Mouse (Mus musculus): ENCODE results near the gene Tcp10a. TPM values are rescaled to one million over a fixed set of nuclear protein-coding genes. Genes with fewer than 3 reads are reported as not detected.
"Not testable (repeated sequence)": the region's sequence is repeated elsewhere in the genome, so short reads cannot be mapped to it uniquely, and the experiment has no call there.

Gene Tcp10a
- polyA plus RNA-seq (2015; fragmentation: Nextera tagmentation; extraction: Ambion mirVana): not detected in 2 replicates

DNA sequence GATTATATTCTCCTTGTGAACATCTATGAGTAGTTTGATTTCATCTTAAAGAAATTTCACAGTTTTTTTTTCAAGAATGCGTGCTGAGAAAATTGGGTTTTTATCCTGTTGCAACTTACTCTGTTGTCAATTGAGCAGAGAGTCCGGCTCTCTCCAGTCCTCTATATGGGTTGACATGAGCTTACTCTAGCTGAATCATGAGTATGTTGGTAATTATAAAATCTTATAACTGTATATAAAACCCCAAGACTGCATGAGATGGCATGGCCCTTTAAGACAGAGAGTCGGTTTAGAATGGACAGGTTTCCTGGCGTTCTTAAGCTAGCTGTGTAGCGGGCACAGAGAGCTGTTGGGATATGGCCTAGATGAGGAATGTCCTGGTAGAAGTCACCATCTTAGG lies at the start of gene Tcp10a:
Gene Tcp10a (plus strand): TSS at position 301 of the 400 bp plus-strand sequence.
- not testable (repeated sequence) for H3K4me2 ChIP-seq; H3K9me3 ChIP-seq (replicated peaks); H3K4me1 ChIP-seq (replicated peaks); H3K27me3 ChIP-seq; ATAC-seq (ENCODE audit: insufficient read depth); H3K27ac ChIP-seq (replicated peaks); H3K9ac ChIP-seq; H3K36me3 ChIP-seq (replicated peaks); H3K4me3 ChIP-seq (replicated peaks)
- 69% methylated on average over 4 of the region's 5 CpGs for WGBS (ENCODE audit: insufficient replicate concordance)

- no peaks in the 10 kb centered on the region for H3K4me1 ChIP-seq (replicated peaks)
- no peak overlapping the region for H3K9ac ChIP-seq
- no peak overlapping the region for H3K4me2 ChIP-seq
- no peak overlapping the region for H3K27ac ChIP-seq (replicated peaks)
- no peak for ATAC-seq (ENCODE audit: insufficient read depth)
- no peak overlapping the region for H3K4me3 ChIP-seq (replicated peaks)
- H3K27me3 ChIP-seq: no peaks in the 10 kb centered on the region
- no peaks in the 10 kb centered on the region for H3K36me3 ChIP-seq (replicated peaks)
- 71% methylated on average over 15 of the region's 15 CpGs for WGBS (ENCODE audit: insufficient replicate concordance)
- H3K9me3 ChIP-seq (replicated peaks): no peaks in the 10 kb centered on the region
These were observed 45.7 kb upstream of the Tcp10a start for GRCm38 (mm10) chr17:7278702-7279242.

DNA sequence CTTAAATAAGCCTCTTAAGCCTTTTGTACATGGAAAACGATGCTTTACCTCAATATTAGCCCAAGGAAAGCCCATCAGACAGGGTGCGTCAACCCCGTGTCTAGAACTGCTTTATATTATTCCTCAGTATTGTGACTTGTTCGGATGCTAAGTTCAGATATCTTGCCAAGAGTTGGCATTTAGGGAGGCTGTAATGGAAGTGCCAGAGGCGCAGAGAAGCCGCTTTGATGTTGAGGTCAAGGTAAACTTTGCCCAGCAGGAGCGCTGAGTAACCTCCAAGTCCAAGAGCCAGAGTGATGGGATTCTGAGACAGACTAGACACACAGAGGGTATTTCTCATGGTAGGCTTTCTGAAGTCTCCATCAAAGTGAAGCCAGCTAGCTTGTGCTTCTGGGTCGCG lies 45.2 kb upstream of the Tcp10a start:
- WGBS (ENCODE audit: insufficient replicate concordance): 73% methylated on average over 9 of the region's 9 CpGs
- Histone ChIP-seq H3K4me1 (replicated peaks) (no peaks in the 10 kb centered on the region), H3K4me3 (replicated peaks) (no peak overlapping the region), H3K27me3 (no peaks in the 10 kb centered on the region), H3K4me2 (no peak overlapping the region), H3K27ac (replicated peaks) (no peak overlapping the region), H3K36me3 (replicated peaks) (no peaks in the 10 kb centered on the region), H3K9ac (no peak overlapping the region), H3K9me3 (replicated peaks) (no peaks in the 10 kb centered on the region)
- ATAC-seq (ENCODE audit: insufficient read depth): no peak

DNA sequence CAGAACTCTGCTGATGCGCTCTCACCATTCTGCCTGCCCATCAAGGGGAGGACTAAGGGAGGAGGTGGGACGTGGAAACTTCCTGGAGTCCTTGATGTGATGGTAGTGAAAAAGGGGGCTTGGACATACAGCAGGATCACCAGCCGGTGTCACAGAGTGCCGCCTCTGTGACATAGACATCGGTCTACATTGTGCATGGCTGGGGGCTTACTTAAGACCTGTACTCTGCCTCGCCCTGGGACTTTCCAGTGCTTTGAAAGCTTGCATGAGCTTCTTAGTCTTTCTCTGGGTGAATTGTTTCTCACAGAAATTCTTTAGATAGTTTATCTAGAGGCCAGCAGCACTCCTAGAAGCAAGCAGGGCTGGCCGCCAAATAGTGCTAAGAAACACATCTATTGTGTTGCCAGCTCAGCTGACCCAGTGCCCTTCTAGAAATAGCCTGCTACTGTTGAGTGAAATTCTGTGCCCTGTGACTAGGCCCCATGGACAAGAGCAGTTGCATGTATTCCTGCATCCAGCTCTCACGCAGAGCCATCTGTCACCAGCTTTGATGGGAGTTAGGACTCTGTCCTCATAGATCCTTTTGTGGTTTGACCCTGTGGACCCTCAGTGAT lies 40.0 kb upstream of the Tcp10a start:
- Histone ChIP-seq H3K4me1 (replicated peaks) (no peaks in the 10 kb centered on the region), H3K9me3 (replicated peaks) (no peaks in the 10 kb centered on the region), H3K4me2 (no peak overlapping the region), H3K27ac (replicated peaks) (no peak overlapping the region), H3K4me3 (replicated peaks) (no peak overlapping the region), H3K9ac (no peak overlapping the region), H3K27me3 (no peaks in the 10 kb centered on the region), H3K36me3 (replicated peaks) (no peaks in the 10 kb centered on the region)
- ATAC-seq (ENCODE audit: insufficient read depth): no peak
- whole genome bisulfite sequencing (ENCODE audit: insufficient replicate concordance): 65% methylated on average over 8 of the region's 8 CpGs

- H3K27ac ChIP-seq (replicated peaks): no peak overlapping the region
- no peaks in the 10 kb centered on the region for H3K9me3 ChIP-seq (replicated peaks)
- 67% methylated on average over 12 of the region's 12 CpGs for WGBS (ENCODE audit: insufficient replicate concordance)
These were observed 39.2 kb upstream of the Tcp10a start for GRCm38 (mm10) chr17:7285292-7285691.

GRCm38 (mm10) chr17:7286422-7287050 lies 37.9 kb upstream of the Tcp10a start:
- Histone ChIP-seq H3K27ac (replicated peaks) (no peak overlapping the region), H3K27me3 (no peaks in the 10 kb centered on the region), H3K4me1 (replicated peaks) (no peaks in the 10 kb centered on the region), H3K4me2 (no peak overlapping the region), H3K4me3 (replicated peaks) (no peak overlapping the region), H3K9ac (no peak overlapping the region), H3K36me3 (replicated peaks) (no peaks in the 10 kb centered on the region), H3K9me3 (replicated peaks) (no peaks in the 10 kb centered on the region)
- WGBS (ENCODE audit: insufficient replicate concordance): 77% methylated on average over 12 of the region's 12 CpGs
- no peak for ATAC-seq (ENCODE audit: insufficient read depth)

More at GRCm38 (mm10) chr17:7285292-7285691, 39.2 kb upstream of the Tcp10a start:
- ATAC-seq (ENCODE audit: insufficient read depth): no peak
- no peak overlapping the region for H3K4me3 ChIP-seq (replicated peaks)
- H3K4me2 ChIP-seq: no peak overlapping the region
- no peaks in the 10 kb centered on the region for H3K4me1 ChIP-seq (replicated peaks)
- no peaks in the 10 kb centered on the region for H3K36me3 ChIP-seq (replicated peaks)
- no peaks in the 10 kb centered on the region for H3K27me3 ChIP-seq
- H3K9ac ChIP-seq: no peak overlapping the region

- no peaks in the 10 kb centered on the region for H3K27me3 ChIP-seq
- whole genome bisulfite sequencing (ENCODE audit: insufficient replicate concordance): 70% methylated on average over 11 of the region's 11 CpGs
- ATAC-seq (ENCODE audit: insufficient read depth): no peak
These were observed 32.3 kb upstream of the Tcp10a start for GRCm38 (mm10) chr17:7292012-7292684.

DNA sequence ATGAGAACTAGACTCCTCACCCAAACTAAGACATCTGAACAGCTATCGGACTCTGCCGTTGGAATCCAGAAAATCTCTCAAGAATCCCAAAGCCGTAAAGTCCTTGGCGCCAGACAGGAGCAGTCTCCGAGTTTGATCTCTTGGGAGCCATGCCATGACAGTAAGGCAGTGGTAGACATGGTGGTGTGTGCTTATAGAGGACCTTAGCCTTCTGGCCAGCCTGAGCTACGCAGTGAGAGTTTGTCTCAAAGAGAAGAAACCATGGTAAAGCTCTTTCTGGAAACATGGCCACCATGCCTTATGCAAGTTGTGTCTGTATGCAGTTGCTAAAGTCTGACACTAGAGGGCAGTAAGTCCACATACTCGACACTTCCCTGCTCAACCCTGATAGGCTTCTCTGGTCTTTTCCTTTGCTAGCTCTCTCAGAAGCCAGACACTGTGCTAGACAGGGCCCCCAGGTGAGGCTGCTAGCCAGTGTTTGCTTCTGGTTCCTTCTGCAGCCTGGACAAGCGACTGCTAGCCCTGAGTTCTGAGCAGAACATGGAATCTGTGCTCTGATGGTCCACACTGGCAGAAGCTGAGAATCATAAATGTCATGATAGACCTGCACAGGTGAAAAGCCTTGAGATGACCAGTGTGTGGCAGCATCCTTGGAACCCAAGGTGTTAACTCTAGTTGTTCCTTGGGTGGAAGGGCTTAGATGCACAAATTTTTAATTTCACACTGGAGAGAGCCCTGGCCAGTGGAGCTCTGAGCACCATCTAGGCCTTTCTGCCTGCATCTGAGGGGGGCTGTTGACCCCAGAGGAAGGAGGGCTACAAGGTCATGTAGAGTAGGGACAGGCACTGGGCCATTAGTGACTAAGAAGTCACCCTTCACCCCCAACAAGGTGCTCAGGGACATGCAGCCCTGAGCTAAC lies 17.9 kb upstream of the Tcp10a start:
- H3K36me3 ChIP-seq (replicated peaks); H3K27me3 ChIP-seq; H3K4me2 ChIP-seq; H3K4me1 ChIP-seq (replicated peaks); H3K9me3 ChIP-seq (replicated peaks); H3K27ac ChIP-seq (replicated peaks); H3K9ac ChIP-seq; H3K4me3 ChIP-seq (replicated peaks): not testable (repeated sequence)
- 44% methylated on average over 8 of the region's 8 CpGs for WGBS (ENCODE audit: insufficient replicate concordance)
- ATAC-seq (ENCODE audit: insufficient read depth): peak; percentile 31; the same call in 1 of the 2 replicates

More at GRCm38 (mm10) chr17:7292012-7292684, 32.3 kb upstream of the Tcp10a start:
- H3K4me3 ChIP-seq (replicated peaks): no peak overlapping the region
- H3K4me1 ChIP-seq (replicated peaks): no peaks in the 10 kb centered on the region
- H3K27ac ChIP-seq (replicated peaks): no peak overlapping the region
- no peak overlapping the region for H3K9ac ChIP-seq
- no peak overlapping the region for H3K4me2 ChIP-seq
- H3K36me3 ChIP-seq (replicated peaks): no peaks in the 10 kb centered on the region
- no peaks in the 10 kb centered on the region for H3K9me3 ChIP-seq (replicated peaks)

DNA sequence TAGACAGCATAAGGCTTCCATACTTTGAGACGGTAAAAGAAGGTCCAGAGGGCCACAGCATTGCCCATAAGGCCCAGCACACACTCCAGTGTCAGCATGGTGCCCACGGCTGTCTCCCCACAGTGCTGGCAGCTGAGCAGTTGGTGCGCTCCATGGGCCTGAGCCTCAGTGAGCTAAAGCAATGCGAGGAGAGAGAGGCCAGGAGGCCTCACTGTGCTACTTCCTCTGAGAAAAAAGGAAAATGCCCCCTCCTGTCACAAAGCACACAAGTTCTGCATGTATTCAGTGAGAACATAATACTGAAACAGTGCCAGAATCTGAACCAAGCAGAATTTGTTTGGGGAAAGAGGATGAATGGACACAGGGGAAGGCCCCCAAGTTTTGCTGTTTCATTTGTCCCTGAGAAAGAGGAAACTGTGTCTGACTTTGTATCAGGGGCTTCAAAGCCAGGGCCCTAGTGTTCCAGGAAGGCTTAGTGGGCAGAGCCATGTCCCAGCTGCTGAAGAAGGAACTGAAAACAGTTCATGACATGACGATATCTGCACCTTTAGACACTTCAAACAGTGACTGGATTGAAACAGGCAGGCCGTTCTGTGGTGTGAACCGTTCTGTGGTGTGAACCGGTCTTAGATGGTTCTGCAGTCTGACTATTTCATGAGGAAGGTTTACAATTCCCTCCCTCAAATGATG lies 8.6 kb upstream of the Tcp10a start:
- not testable (repeated sequence) for H3K4me3 ChIP-seq (replicated peaks); H3K9me3 ChIP-seq (replicated peaks); H3K36me3 ChIP-seq (replicated peaks); H3K4me1 ChIP-seq (replicated peaks); H3K27me3 ChIP-seq; ATAC-seq (ENCODE audit: insufficient read depth); H3K4me2 ChIP-seq; H3K27ac ChIP-seq (replicated peaks); H3K9ac ChIP-seq
- WGBS (ENCODE audit: insufficient replicate concordance): 35% methylated on average over 8 of the region's 8 CpGs

- not testable (repeated sequence) for H3K9ac ChIP-seq; H3K4me1 ChIP-seq (replicated peaks); H3K27me3 ChIP-seq; H3K27ac ChIP-seq (replicated peaks); H3K4me2 ChIP-seq; ATAC-seq (ENCODE audit: insufficient read depth); H3K36me3 ChIP-seq (replicated peaks); H3K9me3 ChIP-seq (replicated peaks); H3K4me3 ChIP-seq (replicated peaks)
- WGBS (ENCODE audit: insufficient replicate concordance): 50% methylated on average over 6 of the region's 6 CpGs
These were observed 4.7 kb upstream of the Tcp10a start for GRCm38 (mm10) chr17:7319789-7320188.

All from liver, embryonic 15.5 days (tissue).